Mouse (Mus musculus): ENCODE results near the gene Shld1.

DNA sequence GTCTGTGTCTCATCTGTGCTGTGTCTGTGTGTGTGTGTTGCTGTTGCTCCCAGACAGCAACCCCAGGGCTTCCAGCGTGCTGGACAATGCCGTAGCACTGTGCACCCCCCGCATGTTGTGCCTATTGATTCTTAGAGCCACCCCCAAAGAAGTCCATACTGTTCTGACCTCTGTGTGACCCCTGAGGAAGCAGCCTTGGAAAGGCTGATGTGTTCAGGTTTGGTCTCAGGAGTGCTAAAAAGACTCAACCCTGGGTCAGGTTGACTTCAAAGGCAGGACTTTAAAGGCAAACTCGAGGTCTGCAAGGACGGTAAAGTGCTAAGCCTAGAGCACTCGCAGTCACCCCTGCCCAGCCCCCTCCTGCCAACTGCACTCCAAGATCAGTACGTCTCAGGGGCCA lies 11.0 kb downstream of the Shld1 start:
- no peak for TF ChIP-seq CTCF (IDR thresholded peaks at IDR 0.05; ENCODE audit: low read depth, low read length)
- 0 out of 2 replicates have a peak, but pooled peaks have one; percentile 6 for TF ChIP-seq POLR2A (IDR thresholded peaks at IDR 0.05; ENCODE audit: extremely low read depth, insufficient read depth, low read length)
